Mouse (Mus musculus) lung, postnatal 4 days (tissue): ENCODE data around the gene Inhbc.
"Not testable (repeated sequence)": the region's sequence is repeated elsewhere in the genome, so short reads cannot be mapped to it uniquely, and the experiment has no call there.

Source experiments
- DNase-seq, 2 experiments: peaks; one replicate each; pipeline ENCODE4 v3.0.0; 2021

Gene Inhbc

DNA sequence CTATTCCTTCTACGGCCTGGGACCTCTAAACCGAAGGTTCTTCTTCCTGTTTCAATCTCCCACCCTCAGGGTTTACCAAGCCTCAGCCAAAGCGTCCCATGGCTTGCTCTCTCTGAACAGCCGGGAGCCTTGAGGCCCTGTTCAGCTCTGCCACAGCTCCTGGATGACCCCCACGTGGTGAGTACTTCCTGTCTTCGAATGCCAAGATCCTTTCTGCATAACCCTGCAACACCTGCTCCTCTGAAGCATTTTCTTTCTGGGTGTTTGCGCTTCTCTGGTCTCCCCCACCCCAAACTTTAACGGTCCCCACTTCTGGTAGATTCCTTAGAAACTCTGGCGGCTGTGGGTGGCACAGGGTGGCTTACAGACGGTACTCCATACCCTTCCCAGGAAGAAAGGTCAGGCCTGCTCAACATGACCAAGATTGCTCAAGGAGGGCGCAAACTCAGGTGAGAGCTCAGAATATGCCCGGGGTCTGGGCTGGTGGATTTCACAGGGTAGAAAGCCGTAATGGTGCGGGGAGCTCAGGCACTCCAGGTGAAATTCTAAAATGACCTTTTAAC is 44.7 kb downstream of the Inhbc start:
- no peak for DNase-seq

DNA sequence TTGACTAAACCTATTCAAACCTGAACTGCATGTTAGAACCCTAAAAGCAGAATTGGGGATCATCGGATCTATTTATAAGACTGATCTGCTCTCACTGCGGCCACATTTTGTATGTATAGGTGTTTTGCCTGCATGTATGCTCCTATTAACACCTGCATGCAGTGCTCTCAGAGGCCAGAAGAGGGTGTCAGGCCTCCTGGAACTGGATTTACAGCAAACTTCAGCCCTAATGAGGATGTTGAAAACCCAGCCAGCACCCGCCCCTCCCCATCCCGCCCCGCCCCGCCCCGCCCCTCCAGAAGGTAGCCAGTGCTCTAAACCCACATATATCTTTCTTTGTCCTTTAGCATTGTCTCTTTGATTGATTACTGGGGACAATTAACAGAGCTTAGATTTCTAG is 45.7 kb downstream of the Inhbc start:
- peak; percentile 64 to 79 for DNase-seq

DNA sequence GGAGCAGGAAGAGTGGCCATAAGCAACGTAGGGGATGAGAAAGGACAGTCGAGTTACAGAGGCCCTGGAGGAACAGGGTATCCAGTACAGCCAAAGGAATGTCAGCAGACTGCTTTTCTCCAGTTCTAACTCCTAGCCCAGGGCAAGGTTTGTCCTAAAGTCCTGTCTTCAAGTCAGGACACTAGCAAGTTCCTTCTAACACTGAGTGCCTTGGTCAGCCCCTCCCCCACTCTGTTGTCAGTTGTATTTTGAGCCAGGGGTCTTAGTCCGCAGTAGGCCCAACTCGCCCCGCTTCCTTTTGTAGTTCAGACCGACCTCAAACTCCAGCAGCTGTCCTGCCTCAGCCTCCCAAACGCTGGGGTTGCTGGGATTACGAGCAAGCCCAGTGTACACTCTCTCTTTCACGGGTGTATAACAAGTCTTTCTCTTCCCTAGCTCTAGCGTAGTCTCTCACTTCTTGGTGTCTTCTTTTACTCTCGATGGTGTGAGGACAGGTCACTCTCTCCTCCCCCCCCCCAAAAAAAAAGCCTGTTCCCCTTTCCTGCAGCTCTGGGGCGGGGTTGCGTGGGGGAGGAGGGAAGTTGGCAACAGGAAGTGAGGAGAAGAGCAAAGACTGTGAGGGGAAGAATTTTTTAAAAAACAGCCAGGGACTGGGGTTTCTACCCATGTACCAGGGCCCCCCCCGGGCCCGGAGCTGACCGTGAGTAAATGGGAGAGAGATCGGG is 46.9 kb downstream of the Inhbc start:
- peak; percentile 62 to 66 for DNase-seq

DNA sequence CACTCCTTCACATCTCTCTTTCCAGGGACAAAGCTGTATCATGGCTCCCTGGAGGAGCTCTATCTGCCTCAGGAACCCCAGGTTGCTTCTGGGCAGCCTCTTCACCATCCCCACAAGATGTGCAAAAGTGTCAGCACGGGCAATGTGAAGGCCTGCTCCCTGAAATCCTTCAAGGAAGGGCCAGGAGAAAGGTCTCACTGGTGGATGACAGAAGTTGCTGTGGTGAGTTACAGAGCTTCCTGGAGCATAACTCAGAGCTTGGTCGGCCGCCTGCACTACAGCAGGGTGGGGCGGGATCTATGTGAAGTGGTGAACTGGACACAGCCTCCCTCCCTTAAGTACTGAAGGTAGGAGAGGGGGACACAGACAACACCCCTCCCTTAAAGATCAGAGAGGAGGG is 47.6 kb downstream of the Inhbc start:
- no peak for DNase-seq

DNA sequence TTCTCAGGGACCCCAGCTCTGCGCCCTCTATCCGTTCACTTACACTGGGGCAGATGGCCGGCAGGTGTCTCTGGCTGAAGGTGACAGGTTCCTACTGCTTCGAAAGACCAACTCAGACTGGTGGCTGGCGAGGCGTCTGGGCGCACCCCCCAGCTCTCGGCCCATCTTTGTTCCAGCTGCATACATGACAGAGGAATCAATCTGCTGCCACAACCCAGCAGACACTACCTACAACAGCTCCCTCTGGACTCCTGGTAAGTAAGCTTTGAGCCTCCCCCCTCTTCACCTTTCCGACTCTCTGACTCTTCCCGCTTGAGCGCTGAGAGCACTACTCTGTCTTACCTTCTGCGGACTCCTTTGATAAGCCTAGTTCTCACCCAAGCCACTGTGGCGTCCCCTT is 48.1 kb downstream of the Inhbc start:
- no peak for DNase-seq

DNA sequence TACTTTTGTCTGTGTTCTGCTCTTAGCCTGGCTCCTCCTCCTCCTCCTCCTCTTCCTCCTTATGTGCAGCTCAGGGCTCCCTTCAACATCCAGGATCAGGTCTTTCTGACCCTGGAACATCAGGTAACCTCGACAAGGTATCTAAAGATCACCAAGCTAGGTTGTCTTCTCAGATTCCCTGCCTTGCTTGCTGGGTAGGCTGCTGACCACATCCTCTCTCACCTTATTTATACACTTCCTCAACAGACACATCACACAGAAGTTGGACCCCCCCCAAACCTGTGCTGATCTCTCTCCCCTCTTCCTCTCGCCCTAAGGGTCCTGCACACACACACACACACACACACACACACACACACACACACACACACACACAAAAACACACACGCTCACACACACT is 48.6 kb downstream of the Inhbc start, which contains the start of gene Arhgap9:
TSS of gene Arhgap9 (plus strand) at position 344 of the 400 bp plus-strand sequence.
- no peak for DNase-seq

DNA sequence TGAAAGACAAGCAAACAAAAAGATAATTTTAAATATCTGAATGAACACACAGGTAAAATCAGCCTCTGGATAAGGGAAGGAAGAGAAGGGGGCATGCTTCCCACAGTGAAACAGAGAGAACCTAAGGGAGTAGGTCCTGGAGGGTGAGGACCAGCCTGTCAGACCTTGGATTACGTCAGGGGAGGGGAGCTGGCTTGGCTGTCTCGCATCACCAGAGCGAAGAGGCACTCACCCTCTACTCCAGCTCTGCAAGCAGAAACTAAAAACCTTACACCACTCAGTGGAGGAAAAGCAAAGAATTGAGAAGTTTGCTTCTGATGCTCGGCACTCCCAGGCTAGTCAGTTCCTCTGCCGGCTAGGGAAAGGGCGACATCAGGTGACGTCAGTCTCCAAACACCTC is 50.3 kb downstream of the Inhbc start:
- no peak for DNase-seq

DNA sequence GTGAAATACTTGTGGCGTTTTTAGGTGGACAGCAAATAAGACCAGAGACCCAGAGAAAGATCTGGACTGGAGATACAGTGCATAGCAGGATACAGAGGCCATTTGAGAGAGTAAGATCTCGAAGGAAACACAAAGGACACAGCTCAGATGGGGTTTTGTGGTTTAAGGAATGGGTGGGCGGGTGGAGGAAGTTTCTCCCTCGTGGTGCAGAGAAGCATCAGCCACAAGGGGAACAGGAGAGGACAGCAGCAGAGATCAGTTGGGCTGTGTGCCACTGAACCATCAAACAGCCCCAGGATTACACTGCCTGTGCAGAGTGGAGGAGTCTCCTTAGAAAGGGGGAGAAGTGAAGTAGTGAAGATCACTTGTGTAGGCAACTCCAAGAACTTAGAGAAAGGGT is 52.2 kb downstream of the Inhbc start:
- no peak for DNase-seq

DNA sequence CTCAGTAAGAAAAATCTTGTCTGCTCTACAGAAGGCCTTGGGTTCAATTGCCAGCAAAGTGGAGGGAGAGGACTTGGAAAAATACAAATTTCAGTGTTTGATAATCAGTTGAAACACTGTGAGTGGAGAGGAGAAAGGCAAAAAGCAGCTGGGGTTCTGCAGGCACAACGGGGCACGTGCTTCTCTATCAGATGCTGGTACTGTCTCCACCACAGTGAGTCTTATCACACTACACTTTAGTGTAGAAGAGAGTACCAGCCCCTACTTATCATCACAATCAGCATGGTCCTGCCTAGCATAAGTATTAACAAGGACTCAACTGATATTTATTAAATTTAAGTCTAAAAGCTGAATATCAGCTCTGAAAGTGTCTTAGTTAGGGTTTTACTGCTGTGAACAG is 53.0 kb downstream of the Inhbc start:
- no peak for DNase-seq

DNA sequence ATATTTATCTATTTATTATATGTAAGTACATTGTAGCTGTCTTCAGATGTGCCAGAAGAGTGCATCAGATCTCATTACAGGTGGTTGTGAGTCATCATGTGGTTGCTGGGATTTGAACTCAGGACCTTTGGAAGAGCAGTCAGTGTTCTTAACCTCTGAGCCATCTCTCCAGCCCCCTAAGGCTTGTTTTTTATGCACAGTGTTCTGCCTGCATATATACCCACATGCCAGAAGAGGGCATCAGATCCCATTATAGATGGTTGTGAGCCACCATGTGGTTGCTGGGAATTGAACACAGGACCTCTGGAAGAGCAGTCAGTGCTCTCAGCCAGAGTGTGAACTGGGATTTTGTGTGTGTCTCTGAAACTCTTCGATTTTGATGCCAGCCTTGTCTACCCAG is 55.3 kb downstream of the Inhbc start:
- DNase-seq, result not testable (repeated sequence)

DNA sequence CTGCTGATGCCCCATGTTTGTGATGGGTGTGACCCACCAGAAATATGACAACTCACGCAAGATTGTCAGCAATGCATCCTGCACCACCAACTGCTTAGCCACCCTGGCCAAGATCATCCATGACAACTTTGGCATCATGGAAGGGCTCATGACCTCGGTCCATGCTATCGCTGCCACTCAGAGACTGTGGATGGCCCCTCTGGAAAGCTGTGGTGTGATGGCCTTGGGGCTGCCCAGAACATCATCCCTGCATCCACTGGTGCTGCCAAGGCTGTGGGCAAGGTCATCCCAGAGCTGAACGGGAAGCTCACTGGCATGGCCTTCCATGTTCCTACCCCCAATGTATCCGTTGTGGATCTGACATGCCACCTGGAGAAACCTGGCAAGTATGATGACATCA is 56.7 kb downstream of the Inhbc start:
- DNase-seq, result not testable (repeated sequence)

DNA sequence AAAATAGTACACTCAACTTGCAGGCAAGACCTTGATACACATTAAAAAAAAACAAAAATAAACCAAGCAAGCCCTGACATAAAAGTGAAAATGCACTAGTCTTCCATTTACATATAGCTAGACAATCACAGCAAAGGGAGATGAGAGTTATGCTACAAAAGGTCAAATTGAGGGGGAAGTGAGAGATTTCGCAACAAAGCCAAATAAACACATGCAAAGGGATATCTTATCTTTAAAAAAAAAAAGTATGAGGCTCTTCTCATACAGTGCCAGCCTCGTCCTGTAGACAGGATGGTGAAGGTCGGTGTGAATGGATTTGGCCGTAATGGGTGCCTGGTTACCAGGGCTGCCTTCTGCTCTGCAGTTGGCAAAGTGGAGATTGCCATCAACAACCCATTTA is 57.4 kb downstream of the Inhbc start:
- DNase-seq, result no peak

DNA sequence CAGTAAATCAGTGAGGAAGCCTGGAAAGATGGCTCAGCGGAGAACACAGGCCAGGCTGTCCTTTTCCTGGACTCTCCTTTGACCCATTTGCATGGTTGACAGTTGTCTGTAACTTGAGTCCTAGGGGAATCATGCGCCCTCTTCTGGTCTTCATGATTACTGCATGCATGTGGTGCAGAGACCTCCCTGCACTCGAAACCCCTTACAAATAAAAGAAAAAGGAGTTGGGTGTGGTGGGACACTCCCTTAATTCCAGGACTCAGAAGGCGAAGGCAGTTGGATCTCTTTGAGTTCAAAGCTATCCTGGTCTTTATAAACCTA is 57.9 kb downstream of the Inhbc start:
- peak; percentile 76 to 90 for DNase-seq

DNA sequence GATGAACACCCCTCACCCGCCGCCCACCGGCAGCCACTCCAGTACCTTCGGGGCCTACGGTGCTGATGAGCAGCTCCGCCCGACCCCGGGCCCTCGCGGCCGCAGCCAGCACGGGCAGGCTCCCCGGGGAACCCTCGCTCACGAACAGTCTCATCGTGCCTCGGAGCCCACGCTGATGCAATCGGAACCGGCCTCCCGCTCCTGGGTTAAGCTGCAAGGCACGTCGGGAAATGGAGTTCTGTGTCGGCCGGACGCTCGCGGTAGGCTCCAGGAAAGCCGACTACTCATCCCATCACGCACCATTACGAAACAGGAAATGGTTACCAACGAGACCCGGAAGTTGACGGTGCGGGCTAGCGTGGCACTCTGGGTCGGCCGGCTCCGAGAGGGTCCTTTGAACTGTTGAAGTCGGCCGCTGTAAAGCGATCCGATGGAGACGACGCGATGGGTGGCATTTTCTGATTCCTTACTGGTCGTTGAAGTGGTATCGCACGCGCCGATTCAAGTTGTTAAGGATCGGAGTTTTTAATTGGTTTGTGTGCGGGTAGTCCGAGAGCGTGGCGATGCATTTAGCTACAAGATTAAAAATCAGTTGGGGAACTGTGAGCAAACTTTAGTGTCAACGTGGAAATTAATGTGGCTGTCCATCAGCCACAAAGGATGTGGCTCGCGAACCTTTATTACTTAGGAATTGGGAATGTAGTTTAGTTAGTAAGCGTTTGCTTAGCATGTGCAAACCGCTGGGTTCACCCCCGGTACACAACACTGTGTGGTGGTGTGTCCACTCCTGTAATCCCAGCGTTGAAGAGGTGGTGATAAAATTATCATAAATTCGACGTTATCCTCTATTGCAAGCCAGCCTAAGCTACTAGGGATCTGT is 58.5 kb downstream of the Inhbc start, which contains the start of gene Mars:
TSS of gene Mars (minus strand) at position 311 of the 880 bp plus-strand sequence.
- peak; percentile 95 to 96 for DNase-seq

DNA sequence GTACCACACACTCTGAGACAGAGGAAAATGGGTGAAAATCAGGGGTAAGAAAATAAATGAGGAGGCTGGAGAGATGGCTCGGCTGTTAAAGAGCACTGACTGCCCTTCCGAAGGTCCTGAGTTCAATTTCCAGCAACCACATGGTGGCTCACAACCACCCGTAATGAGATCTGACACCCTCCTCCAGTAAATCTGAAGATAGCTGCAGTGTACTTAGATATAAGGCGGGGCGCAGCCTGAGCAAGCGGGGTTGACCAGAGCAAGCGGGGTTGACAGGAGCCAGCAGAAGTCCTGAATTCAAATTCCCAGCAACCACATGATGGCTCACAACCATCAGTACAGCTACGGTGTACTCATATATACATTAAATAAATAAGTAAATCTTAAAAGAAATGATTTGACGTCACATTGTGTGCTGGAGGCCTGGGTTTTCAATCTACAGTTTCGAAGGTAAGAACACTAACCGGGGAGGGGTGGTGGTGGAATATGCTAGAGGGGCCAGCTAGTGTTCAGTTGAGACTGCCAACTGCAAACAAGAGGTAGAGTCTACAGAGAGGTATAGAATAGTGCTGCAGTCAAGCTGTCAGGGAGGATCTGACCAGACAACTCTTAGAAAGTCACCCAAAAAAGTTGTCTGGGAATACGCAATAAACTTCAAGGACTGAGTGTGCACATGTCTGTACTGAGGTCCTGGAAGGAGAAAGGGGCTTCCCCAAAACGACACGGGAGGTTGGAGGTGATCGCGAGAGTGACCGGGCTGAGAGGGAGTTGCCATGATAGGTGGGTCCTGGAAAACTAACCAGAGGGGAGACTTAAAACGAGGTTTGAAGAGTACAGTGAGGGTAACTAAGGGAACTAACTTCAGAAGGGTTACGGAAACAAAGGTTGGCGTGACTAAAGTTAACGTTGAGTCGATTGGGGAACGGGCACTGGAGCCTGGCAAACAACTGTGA is 59.4 kb downstream of the Inhbc start:
- peak in 1 of 2 experiments; percentile 48 for DNase-seq

DNA sequence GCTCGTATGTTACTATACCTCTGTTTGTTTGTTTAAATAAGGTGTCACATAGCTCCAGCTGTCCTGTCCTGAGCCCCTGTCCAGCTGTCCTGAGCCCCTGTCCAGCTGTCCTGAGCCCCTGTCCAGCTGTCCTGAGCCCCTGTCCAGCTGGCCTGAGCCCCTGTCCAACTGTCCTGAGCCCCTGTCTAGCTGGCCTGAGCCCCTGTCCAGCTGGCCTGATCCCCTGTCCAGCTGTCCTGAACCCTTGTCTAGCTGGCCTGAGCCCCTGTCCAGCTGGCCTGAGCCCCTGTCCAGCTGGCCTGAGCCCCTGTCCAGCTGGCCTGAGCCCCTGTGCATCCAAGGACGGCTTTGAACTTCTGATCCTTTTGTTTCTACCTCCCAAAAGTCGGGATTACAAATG is 61.1 kb downstream of the Inhbc start:
- DNase-seq, result not testable (repeated sequence)
